8 mouse cellular contexts compared by ENCODE assay signal in genomic region chr1:195130479-195130878, GRCm38 (mm10). TPM values are rescaled to one million over a fixed set of nuclear protein-coding genes. Genes with fewer than 3 reads are reported as not detected.
A peak's percentile ranks its signal among the peaks of the same experiment; 100 is the strongest.
DNase-seq lines count a peak whose midpoint lies in the region; ATAC-seq lines count a peak whose summit lies in the region.

No protein-coding gene starts in this region.

- no peaks in the 10 kb centered on the region for H3K9me3 ChIP-seq in heart, embryonic 13.5 days
- no peaks in the 10 kb centered on the region for H3K9me3 ChIP-seq in hindbrain, embryonic 14.5 days (ENCODE audit: control insufficient read depth, low read length)
- no peaks in the 10 kb centered on the region for H3K9me3 ChIP-seq in midbrain, embryonic 11.5 days (ENCODE audit: control insufficient read depth, low read length)

- peaks cover 29% of the 10 kb centered on the region for H3K36me3 ChIP-seq in heart, embryonic 13.5 days
- H3K36me3 ChIP-seq in hindbrain, embryonic 14.5 days (replicated peaks; ENCODE audit: control insufficient read depth, insufficient read depth): peaks cover 12% of the 10 kb centered on the region
- H3K36me3 ChIP-seq in midbrain, embryonic 11.5 days (ENCODE audit: control insufficient read depth, insufficient read depth, low read length): no peaks in the 10 kb centered on the region

- H3K27me3 ChIP-seq in heart, embryonic 13.5 days (replicated peaks): no peaks in the 10 kb centered on the region
- no peaks in the 10 kb centered on the region for H3K27me3 ChIP-seq in hindbrain, embryonic 14.5 days (ENCODE audit: control insufficient read depth, insufficient read depth, low read length)
- H3K27me3 ChIP-seq in midbrain, embryonic 11.5 days (ENCODE audit: control insufficient read depth, insufficient read depth, low read length): no peaks in the 10 kb centered on the region

- 10% methylated on average over 2 of the region's 2 CpGs for WGBS in heart, embryonic 13.5 days
- 20% methylated on average over 2 of the region's 2 CpGs for whole genome bisulfite sequencing in hindbrain, embryonic 14.5 days
- WGBS in midbrain, embryonic 11.5 days: 26% methylated on average over 2 of the region's 2 CpGs

- peaks cover 15% of the 10 kb centered on the region for H3K4me1 ChIP-seq in heart, embryonic 13.5 days
- peaks cover 2% of the 10 kb centered on the region; the same call in 1 of the 2 replicates for H3K4me1 ChIP-seq in brown adipose tissue, adult 24 weeks (ENCODE audit: control insufficient read depth, insufficient read depth, insufficient read length, low read length)
- peaks cover 9% of the 10 kb centered on the region; the same call in 1 of the 2 replicates for H3K4me1 ChIP-seq in hindbrain, embryonic 14.5 days (replicated peaks; ENCODE audit: control insufficient read depth, insufficient read depth, low read length)
- H3K4me1 ChIP-seq in midbrain, embryonic 11.5 days (ENCODE audit: control insufficient read depth, insufficient read depth, low read length): peaks cover 2% of the 10 kb centered on the region; the same call in 1 of the 2 replicates

- no peak for DNase-seq in heart, adult 9 months (ENCODE audit: low spot score in 2 of 2)
- peak; percentile 31 for DNase-seq in hindbrain, embryonic 14.5 days (ENCODE audit: low spot score)
- no peak for DNase-seq in midbrain, embryonic 11.5 days (ENCODE audit: low spot score, missing footprints)
- DNase-seq in gastrocnemius, postnatal 10 days: no peak
- no peak for DNase-seq in layer of hippocampus, postnatal 36 days
- no peak for DNase-seq in left cerebral cortex, postnatal 14 days (ENCODE audit: low spot score in 2 of 2)

- H3K9ac ChIP-seq in heart, embryonic 13.5 days: peak overlapping the region; percentile 95
- H3K9ac ChIP-seq in hindbrain, embryonic 14.5 days: peak overlapping the region; percentile 78
- H3K9ac ChIP-seq in midbrain, embryonic 11.5 days (ENCODE audit: low read length): peak overlapping the region; percentile 84

- H3K4me2 ChIP-seq in heart, embryonic 13.5 days: peak overlapping the region; percentile 76
- H3K4me2 ChIP-seq in hindbrain, embryonic 14.5 days (replicated peaks): peak overlapping the region; percentile 63
- H3K4me2 ChIP-seq in midbrain, embryonic 11.5 days: peak overlapping the region; percentile 48

- peak overlapping the region; percentile 98 for H3K27ac ChIP-seq in heart, embryonic 13.5 days (replicated peaks)
- H3K27ac ChIP-seq in brown adipose tissue, adult 24 weeks (replicated peaks; ENCODE audit: low read depth, low read length): peak overlapping the region; percentile 98
- peak overlapping the region; percentile 94 for H3K27ac ChIP-seq in hindbrain, embryonic 14.5 days
- no peak overlapping the region; the same call in 1 of the 2 replicates for H3K27ac ChIP-seq in midbrain, embryonic 11.5 days (ENCODE audit: low read depth, low read length)

- no peak for ATAC-seq in heart, embryonic 13.5 days (ENCODE audit: extremely low read depth, insufficient number of reproducible peaks, low FRiP score, low TSS enrichment)
- ATAC-seq in hindbrain, embryonic 14.5 days (ENCODE audit: low FRiP score): peak; percentile 35; the same call in 1 of the 2 replicates
- peak; percentile 61 for ATAC-seq in midbrain, embryonic 11.5 days (ENCODE audit: low FRiP score)

- peak overlapping the region; percentile 72 for H3K4me3 ChIP-seq in heart, embryonic 13.5 days
- peak overlapping the region; percentile 92 for H3K4me3 ChIP-seq in brown adipose tissue, adult 24 weeks (ENCODE audit: insufficient read depth, low read depth, low read length)
- peak overlapping the region; percentile 58 for H3K4me3 ChIP-seq in hindbrain, embryonic 14.5 days (replicated peaks; ENCODE audit: low read length)
- H3K4me3 ChIP-seq in midbrain, embryonic 11.5 days (ENCODE audit: low read depth, low read length): peak overlapping the region; percentile 56

- intact Hi-C loops in left cerebral cortex, postnatal 14 days (cut with DNase I): no loop called here

RNA-seq across cellular contexts. Expression of gene Cr1l, which starts 0.9 kb away (rescaled TPM):
- polyA plus RNA-seq in heart, embryonic 13.5 days (2015; fragmentation: Nextera tagmentation; extraction: Ambion mirVana): 58.9 and 62.2 TPM in 2 replicates
- 73.3 and 90.1 TPM in 2 replicates for polyA plus RNA-seq in brown adipose tissue, adult 24 weeks (2012; ENCODE audit: insufficient read depth, insufficient read length, missing spikeins)
- polyA plus RNA-seq in hindbrain, embryonic 14.5 days (2014; fragmentation: Nextera tagmentation; extraction: Ambion mirVana): 33.0 and 40.4 TPM in 2 replicates
- 39.9 and 49.8 TPM in 2 replicates for polyA plus RNA-seq in midbrain, embryonic 11.5 days (2014; fragmentation: Nextera tagmentation; extraction: Ambion mirVana)
- total RNA-seq in gastrocnemius, postnatal 10 days (2021): 10 to 100 TPM; 42.2 to 45.4 TPM
- total RNA-seq in layer of hippocampus, postnatal 36 days (2021): 10 to 100 TPM; 36.4 to 37.6 TPM
- total RNA-seq in left cerebral cortex, postnatal 14 days (2021): 10 to 100 TPM; 34.7 to 35.5 TPM

RNA-seq across cellular contexts. Expression of gene Cd46, which starts 38.4 kb away (rescaled TPM):
- 0.47 and 1.0 TPM in 2 replicates for polyA plus RNA-seq in heart, embryonic 13.5 days (2015; fragmentation: Nextera tagmentation; extraction: Ambion mirVana)
- polyA plus RNA-seq in brown adipose tissue, adult 24 weeks (2012; ENCODE audit: insufficient read depth, insufficient read length, missing spikeins): 0.67 and 1.1 TPM in 2 replicates
- polyA plus RNA-seq in hindbrain, embryonic 14.5 days (2014; fragmentation: Nextera tagmentation; extraction: Ambion mirVana): 0.99 and 1.7 TPM in 2 replicates
- polyA plus RNA-seq in midbrain, embryonic 11.5 days (2014; fragmentation: Nextera tagmentation; extraction: Ambion mirVana): 0.91 and 1.00 TPM in 2 replicates
- total RNA-seq in gastrocnemius, postnatal 10 days (2021): 1 to 10 TPM in 1 of 2 experiments, under 1 TPM in 1; 0.99 to 1.4 TPM
- total RNA-seq in layer of hippocampus, postnatal 36 days (2021): 1 to 10 TPM; 3.9 to 4.9 TPM
- 1 to 10 TPM; 4.9 to 6.3 TPM for total RNA-seq in left cerebral cortex, postnatal 14 days (2021)

RNA-seq across cellular contexts. Expression of gene Cr2, which starts 46.0 kb away (rescaled TPM):
- 0.15 and 0.33 TPM in 2 replicates for polyA plus RNA-seq in heart, embryonic 13.5 days (2015; fragmentation: Nextera tagmentation; extraction: Ambion mirVana)
- polyA plus RNA-seq in brown adipose tissue, adult 24 weeks (2012; ENCODE audit: insufficient read depth, insufficient read length, missing spikeins): not detected in 2 replicates
- 0.57 and 1.3 TPM in 2 replicates for polyA plus RNA-seq in hindbrain, embryonic 14.5 days (2014; fragmentation: Nextera tagmentation; extraction: Ambion mirVana)
- 0.29 and 0.44 TPM in 2 replicates for polyA plus RNA-seq in midbrain, embryonic 11.5 days (2014; fragmentation: Nextera tagmentation; extraction: Ambion mirVana)
- total RNA-seq in gastrocnemius, postnatal 10 days (2021): not detected
- under 1 TPM; 0.13 to 0.77 TPM for total RNA-seq in layer of hippocampus, postnatal 36 days (2021)
- total RNA-seq in left cerebral cortex, postnatal 14 days (2021): 1 to 10 TPM in 1 of 2 experiments, under 1 TPM in 1; 0.22 to 1.6 TPM
